Mouse (Mus musculus) brown adipose tissue, adult 24 weeks (tissue): ENCODE measurements around the gene Ten1. TPM values are rescaled to one million over a fixed set of nuclear protein-coding genes. Genes with fewer than 3 reads are reported as not detected.

Experiments
- H3K27ac ChIP-seq: fragments of 200-500 bp; replicated peaks from 2 replicates; pipeline ENCODE4 v1.5.1; 2012; ENCODE audit warnings: low read depth, mild to moderate bottlenecking, low read length
- H3K4me1 ChIP-seq: fragments of 200-500 bp; 2 replicates; pipeline ENCODE4 v1.6.1; 2012; ENCODE audit warnings: low read length, mixed read lengths; ENCODE audit not compliant: control insufficient read depth, insufficient read depth, insufficient read length
- H3K4me3 ChIP-seq: fragments of 200-500 bp; 2 replicates; pipeline ENCODE4 v1.5.1; 2012; ENCODE audit warnings: low read depth, mild to moderate bottlenecking, low read length, moderate library complexity; ENCODE audit not compliant: insufficient read depth
- polyA plus RNA-seq: library from polyadenylated mRNA; stranded (reverse); fragments of >200 nt; gene quantifications from 2 replicates; pipeline ENCODE4 v1.2.4, GENCODE M21; 2012; ENCODE audit not compliant: missing spikeins, insufficient read depth, insufficient read length

Gene Ten1
- polyA plus RNA-seq, 1 experiment, result 7.6 TPM

- peaks cover 26% of the 10 kb centered on the region for H3K4me1 ChIP-seq
- peak overlapping the region; percentile 19 for H3K27ac ChIP-seq
- no peak overlapping the region for H3K4me3 ChIP-seq
Observed at GRCm38 (mm10) chr11:116185836-116186235, 12.8 kb upstream of the Ten1 start.

GRCm38 (mm10) chr11:116186360-116186759 lies 12.3 kb upstream of the Ten1 start:
- peaks cover 26% of the 10 kb centered on the region for H3K4me1 ChIP-seq
- H3K27ac ChIP-seq, result peak overlapping the region; percentile 11
- no peak overlapping the region for H3K4me3 ChIP-seq

- Histone ChIP-seq H3K27ac (peak overlapping the region; percentile 35), H3K4me1 (peaks cover 26% of the 10 kb centered on the region), H3K4me3 (peak overlapping the region; percentile 2; the same call in 1 of the 2 replicates)
Observed at GRCm38 (mm10) chr11:116187226-116187930, 11.3 kb upstream of the Ten1 start.

- peak overlapping the region; percentile 79; the same call in 1 of the 2 replicates for H3K27ac ChIP-seq
- H3K4me3 ChIP-seq, result no peak overlapping the region
- peaks cover under 1% of the 10 kb centered on the region for H3K4me1 ChIP-seq
Observed at GRCm38 (mm10) chr11:116194619-116195018, 4.0 kb upstream of the Ten1 start.

GRCm38 (mm10) chr11:116195252-116195651 lies 3.4 kb upstream of the Ten1 start:
- Histone ChIP-seq H3K4me1 (peaks cover 2% of the 10 kb centered on the region; the same call in 1 of the 2 replicates), H3K4me3 (peak overlapping the region; percentile 9), H3K27ac (peak overlapping the region; percentile 79)

GRCm38 (mm10) chr11:116196336-116196735 lies 2.3 kb upstream of the Ten1 start:
- Histone ChIP-seq H3K4me1 (peaks cover 2% of the 10 kb centered on the region; the same call in 1 of the 2 replicates), H3K4me3 (peak overlapping the region; percentile 91), H3K27ac (peak overlapping the region; percentile 28; the same call in 1 of the 2 replicates)

- H3K4me3 ChIP-seq, result peak overlapping the region; percentile 91
- peak overlapping the region; percentile 77 for H3K27ac ChIP-seq
- peaks cover 2% of the 10 kb centered on the region; the same call in 1 of the 2 replicates for H3K4me1 ChIP-seq
Observed at GRCm38 (mm10) chr11:116196866-116197583, 1.6 kb upstream of the Ten1 start.

- Histone ChIP-seq H3K4me1 (peaks cover 2% of the 10 kb centered on the region; the same call in 1 of the 2 replicates), H3K27ac (peak overlapping the region; percentile 77)
Observed at GRCm38 (mm10) chr11:116197584-116197906, 1.1 kb upstream of the Ten1 start.

GRCm38 (mm10) chr11:116198132-116198531 lies 523 bp upstream of the Ten1 start:
- Histone ChIP-seq H3K4me3 (peak overlapping the region; percentile 91), H3K4me1 (peaks cover 2% of the 10 kb centered on the region; the same call in 1 of the 2 replicates), H3K27ac (peak overlapping the region; percentile 95)

More at GRCm38 (mm10) chr11:116197584-116197906, 1.1 kb upstream of the Ten1 start:
- peak overlapping the region; percentile 91 for H3K4me3 ChIP-seq

GRCm38 (mm10) chr11:116201151-116201550 lies 2.5 kb downstream of the Ten1 start:
- peaks cover 2% of the 10 kb centered on the region; the same call in 1 of the 2 replicates for H3K4me1 ChIP-seq
- H3K4me3 ChIP-seq, result no peak overlapping the region
- H3K27ac ChIP-seq, result no peak overlapping the region

- no peak overlapping the region for H3K27ac ChIP-seq
- peaks cover 2% of the 10 kb centered on the region; the same call in 1 of the 2 replicates for H3K4me1 ChIP-seq
- H3K4me3 ChIP-seq, result no peak overlapping the region
Observed at GRCm38 (mm10) chr11:116203150-116203549, 4.5 kb downstream of the Ten1 start.

- Histone ChIP-seq H3K27ac (no peak overlapping the region), H3K4me1 (no peaks in the 10 kb centered on the region), H3K4me3 (no peak overlapping the region)
Observed at GRCm38 (mm10) chr11:116206678-116207077, 8.0 kb downstream of the Ten1 start.

- no peak overlapping the region for H3K27ac ChIP-seq
- H3K4me1 ChIP-seq, result no peaks in the 10 kb centered on the region
- no peak overlapping the region for H3K4me3 ChIP-seq
Observed at GRCm38 (mm10) chr11:116208660-116209059, 10.0 kb downstream of the Ten1 start.

- H3K4me1 ChIP-seq, result 0 out of 2 replicates have a peak, but pooled peaks cover 2% of the 10 kb centered on the region
- H3K27ac ChIP-seq, result no peak overlapping the region
- H3K4me3 ChIP-seq, result no peak overlapping the region
Observed at GRCm38 (mm10) chr11:116209257-116209656, 10.6 kb downstream of the Ten1 start.

GRCm38 (mm10) chr11:116210696-116211095 lies 12.0 kb downstream of the Ten1 start:
- Histone ChIP-seq H3K27ac (no peak overlapping the region), H3K4me1 (0 out of 2 replicates have a peak, but pooled peaks cover 2% of the 10 kb centered on the region), H3K4me3 (no peak overlapping the region)
